Mouse (Mus musculus) limb, embryonic 12.5 days (tissue): ENCODE measurements around the gene Tenm2. TPM values are rescaled to one million over a fixed set of nuclear protein-coding genes. Genes with fewer than 3 reads are reported as not detected.

Source experiments
- ATAC-seq: fragments of 200-750 bp; cut with Nextera tagmentation; 2 replicates; pipeline ENCODE4 v1.8.0; 2017; ENCODE audit warnings: low read depth, moderate TSS enrichment; ENCODE audit not compliant: insufficient number of reproducible peaks, insufficient read depth, low FRiP score, low TSS enrichment
- H3K27ac ChIP-seq: fragments of 300-500 bp; sonication (generic); 2 replicates; pipeline ENCODE4 v1.5.1; 2016; ENCODE audit warnings: mild to moderate bottlenecking, moderate library complexity
- H3K27me3 ChIP-seq: fragments of 300-500 bp; sonication (generic); 2 replicates; pipeline ENCODE4 v1.6.1; 2016; ENCODE audit warnings: mild to moderate bottlenecking, moderate library complexity
- H3K36me3 ChIP-seq: fragments of 300-500 bp; sonication (generic); 2 replicates; pipeline ENCODE4 v1.6.1; 2016; ENCODE audit warnings: mild to moderate bottlenecking, moderate library complexity
- H3K4me1 ChIP-seq: fragments of 300-500 bp; sonication (generic); replicated peaks from 2 replicates; pipeline ENCODE4 v1.6.1; 2016
- H3K4me2 ChIP-seq: fragments of 300-500 bp; sonication (generic); 2 replicates; pipeline ENCODE4 v1.6.1; 2016; ENCODE audit warnings: mild to moderate bottlenecking, moderate library complexity
- H3K4me3 ChIP-seq: fragments of 300-500 bp; sonication (generic); replicated peaks from 2 replicates; pipeline ENCODE4 v1.5.1; 2016; ENCODE audit warnings: mild to moderate bottlenecking
- H3K9ac ChIP-seq: fragments of 300-500 bp; sonication (generic); replicated peaks from 2 replicates; pipeline ENCODE4 v1.6.1; 2016; ENCODE audit warnings: mild to moderate bottlenecking, moderate library complexity
- H3K9me3 ChIP-seq: fragments of 300-500 bp; sonication (generic); 2 replicates; pipeline ENCODE4 v1.6.1; 2016; ENCODE audit warnings: mild to moderate bottlenecking, moderate library complexity
- WGBS: fragments of 180-500 bp; shearing (Covaris S2); methylation state at CpG from one replicate; pipeline ENCODE4 v1.1.7; 2016; 5-methylcytosine and 5-hydroxymethylcytosine counted together
- polyA plus RNA-seq: library from polyadenylated mRNA; unstranded; fragments of >200 nt; fragmentation: Nextera tagmentation; extraction: Ambion mirVana; gene quantifications from 2 replicates; pipeline ENCODE4 v1.2.1, GENCODE M21; 2016

Gene Tenm2
- polyA plus RNA-seq, 1 experiment from 2014 or later: 0.94 TPM

DNA sequence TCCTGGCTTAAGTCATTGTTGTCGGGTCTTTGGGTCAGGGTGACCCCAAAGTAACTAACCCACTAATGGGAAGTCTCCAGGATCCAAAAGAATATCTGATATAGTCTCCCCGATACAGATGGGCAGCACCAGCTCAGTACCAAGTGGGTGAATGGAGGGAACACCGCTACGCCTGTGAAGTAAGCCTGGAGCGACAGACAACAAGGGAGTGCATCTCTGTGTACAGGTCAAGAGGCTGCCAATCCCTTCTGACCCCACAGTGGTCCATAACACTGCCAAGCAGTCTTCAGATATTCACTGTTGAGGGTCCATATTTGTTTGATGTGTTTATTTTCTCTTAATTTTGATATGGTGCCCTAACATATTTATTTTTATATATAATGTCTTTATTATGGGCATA is 754.7 kb downstream of the Tenm2 start:
- Histone ChIP-seq H3K27ac (no peak overlapping the region), H3K4me3 (no peak overlapping the region), H3K4me1 (no peaks in the 10 kb centered on the region), H3K4me2 (no peak overlapping the region), H3K9ac (no peak overlapping the region), H3K36me3 (no peaks in the 10 kb centered on the region), H3K27me3 (peaks cover 10% of the 10 kb centered on the region; the same call in 1 of the 2 replicates), H3K9me3 (no peaks in the 10 kb centered on the region)
- ATAC-seq: no peak
- WGBS: 90% methylated on average over 5 of the region's 5 CpGs

DNA sequence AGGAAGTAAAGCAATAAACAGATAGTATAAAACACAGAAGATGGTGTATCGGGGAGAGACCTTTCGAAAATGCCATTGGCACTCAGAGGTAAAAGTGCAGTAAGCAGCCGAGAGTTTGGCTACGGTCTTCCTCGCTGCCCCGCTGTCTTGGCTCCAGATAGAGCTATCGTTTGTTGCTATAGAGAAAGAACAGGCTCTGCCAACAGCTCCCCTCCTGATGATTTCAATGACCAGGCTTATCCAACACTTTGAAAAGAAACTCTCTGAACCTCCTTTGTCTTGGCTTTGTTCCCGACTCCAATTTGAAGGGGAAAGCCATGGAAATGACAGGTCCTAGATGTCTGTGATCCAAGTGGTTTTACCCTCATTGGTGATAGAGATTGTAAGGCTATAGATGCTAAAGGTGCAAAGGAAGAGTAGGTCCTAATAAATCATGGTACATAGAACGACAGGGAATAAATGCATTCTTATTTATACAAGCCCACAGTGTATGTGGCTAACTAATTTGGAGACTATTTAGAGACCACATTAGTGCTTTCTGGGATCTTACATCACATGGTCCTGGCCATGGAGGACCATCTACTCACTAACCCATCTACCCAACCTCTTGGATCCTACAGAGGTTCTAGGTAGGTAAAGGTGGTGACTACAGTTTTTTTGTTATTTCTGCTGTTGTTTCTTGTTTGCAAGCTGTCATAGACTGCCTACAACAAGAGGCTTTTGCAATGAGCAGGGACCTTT is 765.8 kb downstream of the Tenm2 start:
- H3K36me3 ChIP-seq: no peaks in the 10 kb centered on the region
- H3K4me1 ChIP-seq: 0 out of 2 replicates have a peak, but pooled peaks cover 4% of the 10 kb centered on the region
- WGBS: 85% methylated on average over 9 of the region's 9 CpGs
- H3K9me3 ChIP-seq: no peaks in the 10 kb centered on the region
- no peak overlapping the region for H3K27ac ChIP-seq
- H3K9ac ChIP-seq: no peak overlapping the region
- H3K27me3 ChIP-seq: no peaks in the 10 kb centered on the region
- no peak overlapping the region for H3K4me2 ChIP-seq
- no peak for ATAC-seq
- H3K4me3 ChIP-seq: no peak overlapping the region

DNA sequence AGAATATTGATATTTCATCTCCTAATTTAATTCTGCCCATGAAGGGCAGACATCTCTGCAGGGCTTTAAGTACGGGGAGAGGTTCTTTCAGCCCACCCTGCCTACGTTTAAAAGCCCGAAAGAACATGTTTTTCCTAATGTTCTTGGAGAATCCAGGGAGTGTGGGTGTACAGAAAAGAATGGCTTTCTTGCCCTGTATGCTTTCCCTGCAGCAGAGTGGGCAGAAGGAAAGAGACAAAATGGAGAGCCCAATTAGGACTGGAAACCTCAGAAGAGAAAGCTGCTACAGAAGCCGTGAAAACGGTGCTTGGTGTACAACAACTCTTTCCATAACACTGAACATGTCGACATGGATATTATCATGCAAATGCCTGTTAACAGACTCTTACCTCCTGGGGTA is 777.3 kb downstream of the Tenm2 start:
- H3K36me3 ChIP-seq: no peaks in the 10 kb centered on the region
- 78% methylated on average over 6 of the region's 6 CpGs for WGBS
- no peak for ATAC-seq
- H3K9ac ChIP-seq: no peak overlapping the region
- H3K4me1 ChIP-seq: no peaks in the 10 kb centered on the region
- H3K4me3 ChIP-seq: no peak overlapping the region
- no peaks in the 10 kb centered on the region for H3K27me3 ChIP-seq
- no peaks in the 10 kb centered on the region for H3K9me3 ChIP-seq
- H3K27ac ChIP-seq: no peak overlapping the region
- no peak overlapping the region for H3K4me2 ChIP-seq

DNA sequence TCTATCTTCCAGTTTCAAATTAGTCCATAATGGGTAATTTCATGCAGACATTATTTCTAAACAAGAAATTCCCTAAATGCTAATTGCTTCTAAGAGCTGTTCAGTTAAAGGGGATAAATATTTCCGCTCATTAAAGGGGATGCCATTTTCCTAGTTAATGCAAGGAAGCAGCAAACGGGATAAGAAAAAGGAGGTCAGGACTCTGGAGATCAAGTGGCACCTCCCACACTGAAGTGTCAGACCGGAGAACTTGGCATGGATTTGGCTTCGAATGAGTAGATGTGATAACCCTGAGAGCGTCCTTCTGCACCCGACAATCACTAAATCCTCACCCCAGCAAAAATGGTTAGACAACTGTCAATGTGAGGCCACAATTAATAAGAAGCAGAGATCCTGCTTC is 781.7 kb downstream of the Tenm2 start:
- Histone ChIP-seq H3K36me3 (no peaks in the 10 kb centered on the region), H3K27me3 (no peaks in the 10 kb centered on the region), H3K4me2 (no peak overlapping the region), H3K27ac (no peak overlapping the region), H3K9me3 (no peaks in the 10 kb centered on the region), H3K4me3 (no peak overlapping the region), H3K4me1 (no peaks in the 10 kb centered on the region), H3K9ac (no peak overlapping the region)
- no peak for ATAC-seq
- 82% methylated on average over 6 of the region's 6 CpGs for WGBS

DNA sequence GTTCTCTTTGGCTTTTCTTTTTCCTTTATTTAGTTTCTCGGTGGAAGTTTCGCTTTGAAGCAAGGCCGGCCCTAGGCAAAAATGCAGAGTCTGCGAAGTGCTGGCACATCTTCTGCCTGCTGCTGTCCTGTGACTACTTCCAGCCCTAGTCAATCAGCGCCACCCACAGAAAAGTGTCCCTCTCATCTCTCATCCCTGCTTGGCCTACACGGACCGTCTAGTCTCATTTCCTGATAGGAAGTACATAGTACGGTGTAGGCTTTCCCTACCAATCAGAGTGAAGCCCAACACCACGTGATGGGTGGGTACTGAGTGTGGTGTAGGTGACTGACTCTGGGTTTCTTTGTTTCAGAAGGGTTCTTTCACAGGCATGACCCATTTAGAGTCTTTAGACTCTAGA is 783.3 kb downstream of the Tenm2 start:
- Histone ChIP-seq H3K36me3 (no peaks in the 10 kb centered on the region), H3K27ac (no peak overlapping the region), H3K4me3 (no peak overlapping the region), H3K4me1 (no peaks in the 10 kb centered on the region), H3K27me3 (no peaks in the 10 kb centered on the region), H3K9me3 (no peaks in the 10 kb centered on the region), H3K4me2 (no peak overlapping the region), H3K9ac (no peak overlapping the region)
- 79% methylated on average over 9 of the region's 9 CpGs for WGBS
- ATAC-seq: no peak

DNA sequence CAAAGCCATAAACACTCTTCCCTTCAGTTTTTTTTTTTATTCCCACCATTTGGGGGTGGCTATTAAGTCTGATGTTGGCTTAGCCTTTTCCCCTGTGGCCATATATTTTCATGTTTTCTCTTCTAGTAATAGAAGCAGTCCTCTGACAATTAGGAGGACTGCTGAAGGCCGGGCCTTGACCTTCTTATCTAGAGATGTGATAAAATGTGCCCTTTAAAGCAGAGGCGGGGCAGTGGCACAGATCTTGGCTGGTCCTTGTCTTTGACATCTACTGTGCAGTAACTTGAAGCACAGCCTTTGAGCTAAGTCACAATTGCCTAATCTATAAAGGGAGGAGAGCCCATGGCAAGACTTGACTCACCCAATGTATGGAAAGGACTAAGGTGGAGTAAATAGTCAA is 789.4 kb downstream of the Tenm2 start:
- Histone ChIP-seq H3K4me3 (no peak overlapping the region), H3K9ac (no peak overlapping the region), H3K27me3 (no peaks in the 10 kb centered on the region), H3K36me3 (no peaks in the 10 kb centered on the region), H3K4me2 (no peak overlapping the region), H3K4me1 (peaks cover 5% of the 10 kb centered on the region; the same call in 1 of the 2 replicates), H3K27ac (no peak overlapping the region), H3K9me3 (no peaks in the 10 kb centered on the region)
- WGBS: 56% methylated on average over 2 of the region's 2 CpGs
- ATAC-seq: no peak

DNA sequence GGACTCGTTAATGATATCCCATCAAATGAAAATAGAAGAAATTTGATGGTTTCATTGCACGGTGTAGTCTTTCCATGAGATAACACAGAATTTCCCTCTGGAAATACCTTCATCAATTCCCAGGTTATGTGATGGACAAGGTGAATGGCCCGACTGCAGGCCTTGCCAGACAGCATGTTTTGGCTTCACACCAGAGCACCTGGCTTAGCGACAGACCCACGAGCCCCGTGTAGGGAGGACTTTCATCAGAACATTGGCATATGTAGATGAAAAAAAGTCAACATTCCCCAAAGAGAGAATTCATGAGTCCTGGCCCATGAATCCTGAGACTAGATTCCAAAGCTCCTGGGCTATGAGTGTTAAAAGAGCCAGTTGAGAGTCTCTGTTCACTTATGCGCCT is 791.9 kb downstream of the Tenm2 start:
- H3K4me3 ChIP-seq: no peak overlapping the region

DNA sequence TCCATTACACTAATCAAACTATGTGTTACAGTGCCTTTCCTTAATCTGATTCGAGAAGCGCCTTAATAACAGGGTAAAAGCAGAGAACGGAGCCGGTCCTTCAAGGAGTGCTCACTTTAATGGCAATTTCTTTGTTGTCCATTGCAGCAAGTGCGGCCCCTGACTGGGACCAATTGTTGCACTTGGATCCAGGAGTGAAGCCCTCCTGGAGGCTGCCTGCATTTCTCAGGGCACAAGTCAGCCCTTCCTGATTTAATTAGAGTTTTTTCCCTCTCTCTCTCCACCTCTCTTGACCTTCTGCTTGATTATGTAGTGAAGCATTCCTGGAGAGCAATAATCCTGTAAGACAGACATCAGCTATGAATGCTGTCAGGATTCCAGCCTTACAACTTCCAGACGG is 794.0 kb downstream of the Tenm2 start:
- Histone ChIP-seq H3K27ac (no peak overlapping the region), H3K27me3 (no peaks in the 10 kb centered on the region), H3K4me2 (no peak overlapping the region), H3K9ac (no peak overlapping the region), H3K36me3 (no peaks in the 10 kb centered on the region), H3K4me1 (peaks cover 5% of the 10 kb centered on the region; the same call in 1 of the 2 replicates), H3K4me3 (no peak overlapping the region), H3K9me3 (no peaks in the 10 kb centered on the region)
- no peak for ATAC-seq
- WGBS: 12% methylated on average over 6 of the region's 6 CpGs

More for the DNA sequence above, 791.9 kb downstream of the Tenm2 start:
- ATAC-seq: no peak
- no peaks in the 10 kb centered on the region for H3K36me3 ChIP-seq
- no peak overlapping the region for H3K27ac ChIP-seq
- WGBS: 92% methylated on average over 7 of the region's 7 CpGs
- no peaks in the 10 kb centered on the region for H3K9me3 ChIP-seq
- no peaks in the 10 kb centered on the region for H3K27me3 ChIP-seq
- H3K4me2 ChIP-seq: no peak overlapping the region
- no peak overlapping the region for H3K9ac ChIP-seq
- peaks cover 5% of the 10 kb centered on the region; the same call in 1 of the 2 replicates for H3K4me1 ChIP-seq

DNA sequence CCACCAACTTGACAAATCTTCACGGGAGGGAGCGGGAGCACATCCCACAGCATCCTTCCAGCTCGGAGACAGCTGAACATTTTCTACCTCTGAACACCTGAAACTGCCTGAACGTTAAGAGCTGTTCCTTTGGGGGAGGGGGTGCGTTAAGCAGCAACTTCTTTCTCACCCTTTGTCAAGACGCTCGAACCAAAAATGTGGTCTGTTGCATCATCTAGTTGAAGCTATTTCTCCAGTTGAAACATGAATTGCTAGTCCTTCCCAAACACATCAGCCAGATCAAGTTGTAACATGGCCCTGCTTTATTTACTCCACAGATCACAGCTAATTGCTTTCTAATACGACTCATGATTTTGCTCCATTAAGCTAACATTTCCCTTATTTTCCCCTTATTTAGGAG is 799.5 kb downstream of the Tenm2 start:
- H3K9ac ChIP-seq: no peak overlapping the region
- no peaks in the 10 kb centered on the region for H3K27me3 ChIP-seq
- H3K9me3 ChIP-seq: no peaks in the 10 kb centered on the region
- 48% methylated on average over 8 of the region's 8 CpGs for WGBS
- H3K4me3 ChIP-seq: no peak overlapping the region
- no peak overlapping the region for H3K4me2 ChIP-seq
- H3K4me1 ChIP-seq: peaks cover 5% of the 10 kb centered on the region
- no peak overlapping the region for H3K27ac ChIP-seq
- H3K36me3 ChIP-seq: no peaks in the 10 kb centered on the region
- ATAC-seq: no peak

DNA sequence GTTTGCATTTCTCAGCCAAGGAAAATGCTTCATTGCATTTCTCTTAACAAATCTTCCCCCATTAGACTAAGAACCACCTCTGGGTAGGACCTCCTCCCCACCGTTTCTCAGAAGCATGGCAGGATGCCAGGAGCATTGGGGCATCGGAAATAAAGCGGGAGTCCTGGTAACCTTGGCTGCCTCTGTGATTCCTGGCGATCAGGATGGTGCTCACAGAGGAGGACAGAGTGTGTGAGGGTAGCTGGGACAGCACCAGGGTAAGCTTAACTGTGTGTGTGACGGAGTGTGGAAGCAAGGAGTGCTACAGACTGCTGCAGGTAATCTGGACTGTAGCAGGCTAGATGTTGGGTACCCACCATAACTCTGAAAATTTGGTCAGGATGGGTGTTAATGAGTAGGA is 806.8 kb downstream of the Tenm2 start:
- WGBS: 77% methylated on average over 5 of the region's 5 CpGs
- Histone ChIP-seq H3K36me3 (no peaks in the 10 kb centered on the region), H3K9me3 (no peaks in the 10 kb centered on the region), H3K4me3 (no peak overlapping the region), H3K27ac (no peak overlapping the region), H3K4me1 (peaks cover 21% of the 10 kb centered on the region), H3K27me3 (no peaks in the 10 kb centered on the region), H3K9ac (no peak overlapping the region), H3K4me2 (no peak overlapping the region)
- no peak for ATAC-seq

DNA sequence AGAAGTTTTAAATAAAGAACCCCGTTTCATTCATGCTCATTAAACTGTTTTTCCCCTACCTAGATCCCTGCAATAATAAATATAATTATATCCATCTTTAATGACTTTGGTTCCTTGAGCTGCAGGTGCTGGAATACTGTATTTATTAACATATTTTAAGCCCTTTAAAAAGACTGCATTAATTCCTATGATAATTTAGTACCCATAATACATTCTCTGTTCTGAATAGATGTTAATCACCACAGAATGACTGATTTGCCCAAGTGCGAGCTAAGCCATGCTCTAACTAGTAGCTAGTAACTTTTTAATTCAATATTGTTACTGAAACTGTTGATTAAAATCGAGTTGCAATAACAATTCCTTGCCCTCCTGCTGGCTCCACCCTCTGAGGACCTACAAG is 810.8 kb downstream of the Tenm2 start:
- H3K4me2 ChIP-seq: no peak overlapping the region
- no peaks in the 10 kb centered on the region for H3K9me3 ChIP-seq
- 76% methylated on average over 3 of the region's 3 CpGs for WGBS
- no peaks in the 10 kb centered on the region for H3K36me3 ChIP-seq
- no peak overlapping the region for H3K9ac ChIP-seq
- no peaks in the 10 kb centered on the region for H3K27me3 ChIP-seq
- no peak for ATAC-seq
- no peak overlapping the region for H3K4me3 ChIP-seq
- H3K4me1 ChIP-seq: peaks cover 16% of the 10 kb centered on the region
- H3K27ac ChIP-seq: no peak overlapping the region

DNA sequence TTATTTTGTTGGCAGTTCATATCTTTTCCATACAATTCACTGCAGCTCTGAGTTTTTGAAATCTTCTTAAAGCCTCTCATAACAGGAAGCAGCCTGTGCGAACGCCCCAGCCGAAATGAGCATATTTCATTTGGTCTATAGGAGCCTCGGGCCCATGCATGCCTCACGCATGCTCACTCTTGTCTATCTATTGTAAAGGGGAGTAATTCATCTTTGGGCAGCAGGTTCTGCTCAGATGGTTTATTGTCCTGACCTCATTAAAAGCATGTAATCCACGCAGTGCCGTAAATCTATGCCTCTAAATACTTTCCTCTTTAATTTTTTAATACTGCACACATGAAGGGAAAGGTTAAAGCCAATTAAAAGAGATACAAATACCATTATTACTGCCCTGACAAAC is 815.7 kb downstream of the Tenm2 start:
- H3K9me3 ChIP-seq: no peaks in the 10 kb centered on the region
- no peak overlapping the region for H3K27ac ChIP-seq
- WGBS: 53% methylated on average over 7 of the region's 7 CpGs
- H3K4me1 ChIP-seq: no peaks in the 10 kb centered on the region
- H3K4me3 ChIP-seq: no peak overlapping the region
- H3K4me2 ChIP-seq: no peak overlapping the region
- H3K9ac ChIP-seq: no peak overlapping the region
- H3K27me3 ChIP-seq: no peaks in the 10 kb centered on the region
- ATAC-seq: no peak
- H3K36me3 ChIP-seq: no peaks in the 10 kb centered on the region
